Mouse (Mus musculus) MEL (cell line): Measurements from ENCODE around the gene Slc25a12. TPM values are rescaled to one million over a fixed set of nuclear protein-coding genes. Genes with fewer than 3 reads are reported as not detected.

ENCODE experiments used
- DNase-seq: peaks from one replicate; pipeline ENCODE4 v3.0.0; 2011; ENCODE audit warnings: low read depth, low spot score
- H3K27ac ChIP-seq: 2 replicates; pipeline ENCODE4 v1.5.1; 2012; ENCODE audit warnings: low read depth, mild to moderate bottlenecking, control low read depth, low read length, moderate library complexity; ENCODE audit not compliant: control insufficient read depth
- H3K27me3 ChIP-seq, 2 experiments: fragments of 150-350 bp in 1 of 2; sonication (generic) in 1 of 2; 2 replicates each; pipeline ENCODE4 v1.6.1; 2012; ENCODE audit warnings: low read length in 2 of 2, mild to moderate bottlenecking in 2 of 2, improper control_type of control experiment in 1 of 2, moderate library complexity in 1 of 2; ENCODE audit not compliant: insufficient read depth in 2 of 2, control insufficient read depth in 1 of 2
- H3K36me3 ChIP-seq, 2 experiments: 2 replicates each; pipeline ENCODE4 v1.6.1; 2012 to 2014; ENCODE audit warnings: low read length in 2 of 2, improper control_type of control experiment in 1 of 2, inconsistent platforms in 1 of 2, mild to moderate bottlenecking in 1 of 2; ENCODE audit not compliant: insufficient read depth in 2 of 2, control insufficient read depth in 1 of 2
- H3K4me1 ChIP-seq, 2 experiments: fragments of 150-350 bp in 1 of 2; sonication (generic) in 1 of 2; 2 replicates each; pipeline ENCODE4 v1.6.1; 2012; ENCODE audit warnings: low read length in 2 of 2, improper control_type of control experiment in 1 of 2, mild to moderate bottlenecking in 1 of 2; ENCODE audit not compliant: insufficient read depth in 2 of 2, control insufficient read depth in 1 of 2
- H3K4me3 ChIP-seq, 2 experiments: fragments of 150-350 bp in 1 of 2; sonication (generic) in 1 of 2; 2 replicates each; pipeline ENCODE4 v1.5.1; 2012; ENCODE audit warnings: low read depth in 2 of 2, low read length in 2 of 2, mild to moderate bottlenecking in 2 of 2, moderate library complexity in 2 of 2, control low read depth in 1 of 2, improper control_type of control experiment in 1 of 2; ENCODE audit not compliant: control insufficient read depth in 1 of 2, insufficient read depth in 1 of 2
- H3K79me2 ChIP-seq: 2 replicates; pipeline ENCODE4 v1.6.1; 2012; ENCODE audit warnings: mild to moderate bottlenecking, low read length, moderate library complexity; ENCODE audit not compliant: control insufficient read depth, poor library complexity, insufficient read depth
- H3K9ac ChIP-seq: 2 replicates; pipeline ENCODE4 v1.6.1; 2012; ENCODE audit warnings: low read depth, mild to moderate bottlenecking, control low read depth, low read length, moderate library complexity; ENCODE audit not compliant: control insufficient read depth, poor library complexity, severe bottlenecking
- H3K9me3 ChIP-seq: fragments of 150-350 bp; sonication (generic); replicated peaks from 2 replicates; pipeline ENCODE4 v1.6.1; 2012; ENCODE audit warnings: mild to moderate bottlenecking, low read length, improper control_type of control experiment, moderate library complexity; ENCODE audit not compliant: insufficient read depth
- BHLHE40 ChIP-seq: IDR thresholded peaks from 2 replicates; pipeline ENCODE4 v1.6.1; 2012; ENCODE audit warnings: low read depth, mild to moderate bottlenecking, inconsistent platforms, low read length, improper control_type of control experiment, borderline replicate concordance
- CHD1 ChIP-seq: IDR thresholded peaks from 2 replicates; pipeline ENCODE4 v1.6.1; 2012; ENCODE audit warnings: low read depth, mild to moderate bottlenecking, inconsistent platforms, low read length, improper control_type of control experiment
- ETS1 ChIP-seq: IDR thresholded peaks from 2 replicates; pipeline ENCODE4 v1.6.1; 2012; ENCODE audit warnings: low read depth, mild to moderate bottlenecking, inconsistent platforms, low read length, improper control_type of control experiment, moderate library complexity
- KAT2A ChIP-seq: conservative IDR thresholded peaks from 2 replicates; pipeline ENCODE4 v1.6.1; 2012; ENCODE audit warnings: low read depth, low read length, improper control_type of control experiment, inconsistent platforms
- MAFK ChIP-seq: IDR thresholded peaks from 2 replicates; pipeline ENCODE4 v1.6.1; 2011; ENCODE audit warnings: low read depth, mild to moderate bottlenecking, low read length, improper control_type of control experiment, borderline replicate concordance
- MAX ChIP-seq: IDR thresholded peaks from 2 replicates; pipeline ENCODE4 v1.6.1; 2011; ENCODE audit warnings: low read length, improper control_type of control experiment
- MAZ ChIP-seq: IDR thresholded peaks from 2 replicates; pipeline ENCODE4 v1.6.1; 2012; ENCODE audit warnings: low read depth, mild to moderate bottlenecking, inconsistent platforms, low read length, improper control_type of control experiment
- MEF2A ChIP-seq: IDR thresholded peaks from 2 replicates; pipeline ENCODE4 v1.6.1; 2014; ENCODE audit warnings: low read depth, mild to moderate bottlenecking, inconsistent platforms, low read length, improper control_type of control experiment; ENCODE audit not compliant: poor library complexity, insufficient replicate concordance, severe bottlenecking; ENCODE audit errors: extremely low read depth
- MXI1 ChIP-seq: IDR thresholded peaks from 2 replicates; pipeline ENCODE4 v1.6.1; 2011; ENCODE audit warnings: mild to moderate bottlenecking, low read depth, low read length, improper control_type of control experiment
- MYB ChIP-seq: IDR thresholded peaks from 2 replicates; pipeline ENCODE4 v1.6.1; 2011; ENCODE audit warnings: mild to moderate bottlenecking, low read depth, low read length, improper control_type of control experiment
- MYC ChIP-seq: IDR thresholded peaks from 2 replicates; pipeline ENCODE4 v1.6.1; 2011; ENCODE audit warnings: low read depth, mild to moderate bottlenecking, low read length, improper control_type of control experiment, moderate library complexity
- NELFE ChIP-seq: IDR thresholded peaks from 2 replicates; pipeline ENCODE4 v1.6.1; 2011; ENCODE audit warnings: low read depth, low read length, improper control_type of control experiment
- NRF1 ChIP-seq: IDR thresholded peaks from 2 replicates; pipeline ENCODE4 v1.6.1; 2014; ENCODE audit warnings: low read depth, mild to moderate bottlenecking, inconsistent platforms, low read length, improper control_type of control experiment, moderate library complexity; ENCODE audit not compliant: poor library complexity, insufficient read depth, severe bottlenecking
- POLR2A ChIP-seq, 2 experiments: IDR thresholded peaks; 2 replicates each; pipeline ENCODE4 v1.6.1; 2011 to 2012; ENCODE audit warnings: low read length in 2 of 2, mild to moderate bottlenecking in 2 of 2, control low read depth in 1 of 2, improper control_type of control experiment in 1 of 2, low read depth in 1 of 2, moderate library complexity in 1 of 2; ENCODE audit not compliant: control insufficient read depth in 1 of 2, insufficient read depth in 1 of 2, poor library complexity in 1 of 2
- POLR2AphosphoS2 ChIP-seq: IDR thresholded peaks from 2 replicates; pipeline ENCODE4 v1.6.1; 2011; ENCODE audit warnings: low read length, improper control_type of control experiment
- RAD21 ChIP-seq: IDR thresholded peaks from 2 replicates; pipeline ENCODE4 v1.6.1; 2011; ENCODE audit warnings: mild to moderate bottlenecking, low read depth, low read length, improper control_type of control experiment
- RCOR1 ChIP-seq: IDR thresholded peaks from 2 replicates; pipeline ENCODE4 v1.6.1; 2012; ENCODE audit warnings: low read depth, mild to moderate bottlenecking, inconsistent platforms, low read length, improper control_type of control experiment
- TAL1 ChIP-seq: IDR thresholded peaks from 2 replicates; pipeline ENCODE4 v1.6.1; 2012; ENCODE audit warnings: mild to moderate bottlenecking, inconsistent platforms, low read length, moderate library complexity, mixed read lengths
- TCF12 ChIP-seq: IDR thresholded peaks from 2 replicates; pipeline ENCODE4 v1.6.1; 2014; ENCODE audit warnings: low read depth, mild to moderate bottlenecking, inconsistent platforms, low read length, improper control_type of control experiment, moderate library complexity
- USF1 ChIP-seq: IDR thresholded peaks from 2 replicates; pipeline ENCODE4 v1.6.1; 2014; ENCODE audit warnings: low read depth, mild to moderate bottlenecking, inconsistent platforms, low read length, improper control_type of control experiment, moderate library complexity
- USF2 ChIP-seq, 2 experiments: IDR thresholded peaks; 2 replicates each; pipeline ENCODE4 v1.6.1; 2011 to 2012; ENCODE audit warnings: improper control_type of control experiment in 2 of 2, low read length in 2 of 2, borderline replicate concordance in 1 of 2, inconsistent platforms in 1 of 2, low read depth in 1 of 2, mild to moderate bottlenecking in 1 of 2; ENCODE audit not compliant: insufficient read depth in 1 of 2
- ZMIZ1 ChIP-seq: IDR thresholded peaks from 2 replicates; pipeline ENCODE4 v1.6.1; 2012; ENCODE audit warnings: low read depth, mild to moderate bottlenecking, inconsistent platforms, low read length, improper control_type of control experiment, moderate library complexity
- polyA plus RNA-seq, 2 experiments: library from polyadenylated mRNA; stranded (reverse) in 1 of 2; unstranded in 1 of 2; fragments of >175 nt in 1 of 2; fragments of >200 nt in 1 of 2; gene quantifications; 2 replicates each; pipeline versions ENCODE4 v1.2.1 to v1.2.4; 2012; ENCODE audit warnings: low replicate concordance in 2 of 2, low read depth in 1 of 2; ENCODE audit not compliant: insufficient read length in 2 of 2, insufficient read depth in 1 of 2, missing spikeins in 1 of 2
- total RNA-seq: library from RNA; depleted of rRNA; stranded (reverse); fragments of 300-350 nt; gene quantifications from 2 replicates; pipeline ENCODE4 v1.2.3, GENCODE M21; 2012

Slc25a12 gene
- total and polyA plus RNA-seq, 3 experiments, result 63.2 to 98.6 TPM; not detected in 1

GRCm38 (mm10) chr2:71270085-71270484 is 97.5 kb downstream of the Slc25a12 start (continued):
- no peak for TF ChIP-seq KAT2A
- TF ChIP-seq NRF1, result no peak
- no peak for TF ChIP-seq NELFE
- TF ChIP-seq RCOR1, result no peak
- peak; percentile 30; the same call in 1 of the 2 replicates for TF ChIP-seq TCF12
- TF ChIP-seq MEF2A, result no peak
- TF ChIP-seq MAZ, result no peak
- no peak for TF ChIP-seq USF2 (IDR thresholded peaks at IDR 0.05; ENCODE audit: borderline replicate concordance in 1 of 2, insufficient read depth in 1 of 2, low read depth in 1 of 2, low read length in 2 of 2)
- TF ChIP-seq ZMIZ1, result 0 out of 2 replicates have a peak, but pooled peaks have one; percentile 30
- no peak for TF ChIP-seq POLR2AphosphoS2
- TF ChIP-seq POLR2A (IDR thresholded peaks at IDR 0.05; ENCODE audit: control insufficient read depth in 1 of 2, insufficient read depth in 1 of 2, low read depth in 1 of 2, low read length in 2 of 2, poor library complexity in 1 of 2), result no peak; a peak in 1 of 4 replicates
- TF ChIP-seq ETS1, result peak; percentile 54; the same call in 1 of the 2 replicates
- TF ChIP-seq MAX, result no peak
- TF ChIP-seq BHLHE40, result peak; percentile 90
- no peak for TF ChIP-seq MYB
- TF ChIP-seq TAL1, result no peak
- TF ChIP-seq USF1, result no peak
- no peak for TF ChIP-seq MYC
- no peak; the same call in 1 of the 2 replicates for TF ChIP-seq MXI1
- no peak for TF ChIP-seq MAFK

- Histone ChIP-seq H3K36me3 (peaks cover 0 to 25% of the 10 kb centered on the region in 2 experiments; a peak in 2 of 4 replicates), H3K9me3 (no peaks in the 10 kb centered on the region), H3K9ac (no peak overlapping the region), H3K27ac (peak overlapping the region; percentile 14), H3K4me3 (no peak overlapping the region), H3K79me2 (no peaks in the 10 kb centered on the region), H3K27me3 (no peaks in the 10 kb centered on the region), H3K4me1 (peaks cover 23% of the 10 kb centered on the region in 2 experiments)
- peak; percentile 21 for DNase-seq
- TF ChIP-seq MXI1, result no peak
- 0 out of 2 replicates have a peak, but pooled peaks have one; percentile 9 for TF ChIP-seq TAL1
- no peak for TF ChIP-seq RAD21
- TF ChIP-seq CHD1, result no peak
- 0 out of 2 replicates have a peak, but pooled peaks have one; percentile 13 for TF ChIP-seq TCF12
These were observed 98.2 kb downstream of the Slc25a12 start for GRCm38 (mm10) chr2:71269332-71269731.
